Mouse (Mus musculus) kidney, postnatal 0 days (tissue): ENCODE measurements around the gene Vti1b. TPM values are rescaled to one million over a fixed set of nuclear protein-coding genes. Genes with fewer than 3 reads are reported as not detected.

ENCODE experiments used
- ATAC-seq: fragments of 200-750 bp; cut with Nextera tagmentation; replicated peaks from 2 replicates; pipeline ENCODE4 v1.8.0; 2017; ENCODE audit warnings: low read depth, moderate number of reproducible peaks, moderate TSS enrichment, moderate library complexity; ENCODE audit not compliant: low FRiP score
- DNase-seq: peaks from one replicate; pipeline ENCODE4 v3.0.0-alpha.2; 2016; ENCODE audit warnings: low spot score
- H3K27ac ChIP-seq: fragments of 300-500 bp; sonication (generic); 2 replicates; pipeline ENCODE4 v1.5.1; 2014; ENCODE audit warnings: mild to moderate bottlenecking
- H3K27me3 ChIP-seq: fragments of 300-500 bp; sonication (generic); 2 replicates; pipeline ENCODE4 v1.6.1; 2014; ENCODE audit warnings: low read length, mixed read lengths; ENCODE audit not compliant: insufficient read depth
- H3K36me3 ChIP-seq: fragments of 300-500 bp; sonication (generic); 2 replicates; pipeline ENCODE4 v1.6.1; 2014; ENCODE audit warnings: low read length, mixed read lengths; ENCODE audit not compliant: insufficient read depth
- H3K4me1 ChIP-seq: fragments of 300-500 bp; sonication (generic); replicated peaks from 2 replicates; pipeline ENCODE4 v1.6.1; 2014; ENCODE audit warnings: antibody characterized with exemption, low read length, mixed read lengths; ENCODE audit not compliant: insufficient read depth
- H3K4me2 ChIP-seq: fragments of 300-500 bp; sonication (generic); 2 replicates; pipeline ENCODE4 v1.6.1; 2014; ENCODE audit warnings: mild to moderate bottlenecking, low read length, moderate library complexity, mixed read lengths
- H3K4me3 ChIP-seq: fragments of 300-500 bp; sonication (generic); replicated peaks from 2 replicates; pipeline ENCODE4 v1.5.1; 2014; ENCODE audit warnings: low read depth, low read length
- H3K9ac ChIP-seq: fragments of 300-500 bp; sonication (generic); 2 replicates; pipeline ENCODE4 v1.6.1; 2014; ENCODE audit warnings: low read depth, low read length
- H3K9me3 ChIP-seq: fragments of 300-500 bp; sonication (generic); replicated peaks from 2 replicates; pipeline ENCODE4 v1.6.1; 2016; ENCODE audit warnings: low read length, inconsistent platforms, mixed read lengths
- CTCF ChIP-seq: IDR thresholded peaks from 2 replicates; pipeline ENCODE4 v1.5.1; 2016; ENCODE audit warnings: antibody characterized with exemption, low read depth, mild to moderate bottlenecking, moderate library complexity
- WGBS: fragments of 180-500 bp; shearing (Covaris S2); extraction: QIAGEN DNeasy Blood & Tissue Kit; methylation state at CpG from one replicate; pipeline ENCODE4 v1.1.7; 2014; 5-methylcytosine and 5-hydroxymethylcytosine counted together
- polyA plus RNA-seq: library from polyadenylated mRNA; unstranded; fragments of >200 nt; fragmentation: Nextera tagmentation; extraction: Ambion mirVana; gene quantifications from 2 replicates; pipeline ENCODE4 v1.2.1, GENCODE M21; 2015

Vti1b gene
- polyA plus RNA-seq, result 105 and 108 TPM in 2 replicates

DNA sequence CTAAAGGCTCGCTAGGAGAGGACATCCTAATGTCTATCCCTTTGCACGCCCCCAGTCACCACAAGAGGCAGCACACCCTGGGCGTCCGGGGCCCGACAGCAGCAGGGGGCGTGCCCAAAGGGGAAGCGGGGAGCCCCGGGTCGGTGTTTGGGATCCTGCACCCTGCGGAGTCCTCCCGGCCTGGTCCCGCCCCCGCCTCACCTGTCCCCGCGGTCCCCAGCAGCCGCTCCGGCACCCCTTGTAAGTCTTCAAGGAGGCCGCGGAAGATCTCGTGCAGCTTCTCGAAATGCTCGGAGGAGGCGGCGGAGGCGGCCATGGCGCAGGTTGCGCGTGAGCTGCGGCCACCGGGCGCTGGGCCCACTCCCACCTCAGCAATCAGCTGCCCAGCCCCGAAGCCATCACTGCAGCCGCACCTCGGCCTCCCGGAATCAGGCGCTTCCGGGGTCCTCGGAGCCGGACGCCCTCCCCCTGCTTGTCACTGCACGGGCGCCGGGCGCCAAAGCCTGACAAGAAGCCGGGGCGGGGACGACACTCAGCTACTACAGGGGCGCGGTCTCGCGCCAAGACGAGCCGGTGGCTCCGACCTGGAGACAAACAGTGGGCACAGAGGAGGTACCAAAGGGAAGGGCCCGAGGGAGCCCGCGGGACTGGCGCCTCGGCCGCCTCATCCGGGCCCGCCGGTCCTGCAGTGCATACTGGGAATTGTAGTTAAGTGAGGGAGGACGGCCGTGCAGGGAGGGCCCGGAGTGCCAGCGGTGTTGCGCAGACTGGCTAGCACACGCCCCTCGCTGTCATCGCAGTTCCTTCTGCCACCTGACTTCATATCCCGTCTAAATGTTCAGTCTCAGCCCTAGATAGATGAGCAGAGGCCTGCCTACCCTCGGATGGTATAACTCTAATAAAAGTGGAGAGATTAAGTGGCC, at the start of gene Vti1b:
Vti1b (minus strand) TSS at position 649 of the 923 bp plus-strand sequence.
- peaks cover 9% of the 10 kb centered on the region; the same call in 1 of the 2 replicates for H3K36me3 ChIP-seq
- WGBS, result under 1% methylated on average over 73 of the region's 73 CpGs
- H3K9me3 ChIP-seq, result no peaks in the 10 kb centered on the region
- peak within 1 kb of the TSS; percentile 88 for H3K4me3 ChIP-seq
- H3K4me2 ChIP-seq, result peak within 1 kb of the TSS; percentile 64
- no peaks in the 10 kb centered on the region for H3K27me3 ChIP-seq
- peak within 1 kb of the TSS; percentile 94 for H3K27ac ChIP-seq
- peaks cover 6% of the 10 kb centered on the region; the same call in 1 of the 2 replicates for H3K4me1 ChIP-seq
- DNase-seq, result peak; percentile 96
- peak within 1 kb of the TSS; percentile 73 for H3K9ac ChIP-seq
- ATAC-seq, result peak; percentile 96
- TF ChIP-seq CTCF, result peak; percentile 73

DNA sequence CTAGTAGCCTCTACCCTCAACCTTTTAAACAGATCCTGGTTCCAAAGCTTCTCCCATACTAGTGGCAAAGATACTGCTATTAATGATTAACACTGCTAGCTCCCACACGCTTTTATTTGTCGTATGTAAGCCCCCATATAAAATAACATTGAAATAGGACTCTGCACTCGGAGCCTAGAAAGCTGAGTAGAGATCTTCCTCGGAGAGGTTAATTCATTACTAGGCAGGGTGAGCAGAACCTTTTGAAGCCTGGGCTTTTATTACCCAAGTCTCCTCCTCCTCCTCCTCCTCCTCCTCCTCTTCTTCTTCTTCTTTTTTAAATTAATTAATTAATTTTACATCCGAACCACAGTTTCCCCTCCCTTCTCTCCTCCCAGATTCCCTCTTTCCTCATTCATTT, 45.0 kb upstream of the Vti1b start:
- Histone ChIP-seq H3K36me3 (no peaks in the 10 kb centered on the region), H3K9me3 (no peaks in the 10 kb centered on the region), H3K27me3 (no peaks in the 10 kb centered on the region), H3K4me2 (no peak overlapping the region), H3K4me1 (no peaks in the 10 kb centered on the region), H3K9ac (no peak overlapping the region), H3K4me3 (no peak overlapping the region), H3K27ac (no peak overlapping the region)
- TF ChIP-seq CTCF, result no peak
- 14% methylated on average over 5 of the region's 5 CpGs for WGBS
- 0 out of 2 replicates have a peak, but pooled peaks have one; percentile 21 for ATAC-seq
- peak; percentile 41 for DNase-seq

DNA sequence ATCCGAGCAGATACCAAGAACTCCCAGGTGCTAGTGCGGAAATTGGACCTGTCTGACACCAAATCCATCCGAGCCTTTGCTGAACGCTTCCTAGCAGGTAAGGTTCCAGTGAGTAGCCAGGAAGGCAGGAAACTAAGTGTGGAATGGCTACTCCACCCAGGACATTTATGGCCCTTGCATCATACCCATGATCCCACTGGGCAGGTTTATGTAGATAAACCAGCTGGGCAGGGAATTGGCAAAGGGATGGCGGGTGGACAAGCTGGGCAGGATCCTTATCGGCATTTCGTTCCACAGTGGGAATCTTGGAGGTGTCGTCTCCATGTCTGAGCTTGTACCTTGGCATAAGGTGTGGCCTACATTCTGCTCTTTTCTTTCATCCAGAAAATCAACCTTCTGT, 39.0 kb upstream of the Vti1b start:
- no peak for TF ChIP-seq CTCF
- H3K27me3 ChIP-seq, result no peaks in the 10 kb centered on the region
- H3K9me3 ChIP-seq, result no peaks in the 10 kb centered on the region
- no peak for DNase-seq
- no peaks in the 10 kb centered on the region for H3K36me3 ChIP-seq
- 76% methylated on average over 8 of the region's 8 CpGs for WGBS
- ATAC-seq, result no peak
- H3K4me3 ChIP-seq, result no peak overlapping the region
- H3K27ac ChIP-seq, result no peak overlapping the region
- no peak overlapping the region for H3K4me2 ChIP-seq
- no peak overlapping the region for H3K9ac ChIP-seq
- H3K4me1 ChIP-seq, result no peaks in the 10 kb centered on the region

DNA sequence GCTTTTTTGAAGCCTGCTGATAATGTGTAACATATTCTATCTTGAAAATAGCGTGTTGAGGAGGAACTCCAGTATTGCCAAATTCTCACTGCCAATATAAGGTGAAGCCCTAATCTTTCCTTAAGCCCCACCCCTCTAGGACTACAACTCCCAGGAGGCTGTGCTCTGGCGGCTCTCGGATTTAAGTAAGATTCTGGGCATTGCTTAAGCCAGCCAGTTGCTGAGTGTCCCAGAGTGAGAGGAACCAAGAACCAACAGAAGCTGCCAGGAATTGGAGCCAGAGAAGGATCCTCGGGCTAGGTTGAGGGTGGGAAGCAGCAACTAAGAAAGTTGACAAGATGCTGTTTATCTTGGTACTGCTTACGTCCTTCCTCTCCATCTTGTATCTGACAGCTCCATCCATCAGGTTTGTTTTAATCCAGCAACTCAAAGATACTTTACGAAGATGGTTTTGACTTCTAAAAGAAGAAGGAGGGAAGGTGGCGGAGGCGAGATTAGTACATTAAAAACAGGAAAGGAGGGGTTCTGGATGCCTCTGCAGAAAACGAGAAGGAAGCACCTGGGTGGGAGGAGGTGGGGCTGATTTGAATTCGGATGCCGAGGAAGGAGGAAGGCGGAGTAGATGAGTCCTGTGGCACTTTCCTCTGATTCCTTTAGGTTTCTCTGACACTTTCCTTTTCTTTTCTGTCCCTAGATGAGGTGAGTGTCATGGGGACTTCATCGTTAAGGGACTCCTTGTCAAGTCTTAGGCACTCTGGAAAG, 36.4 kb upstream of the Vti1b start, which contains the start of gene Rdh12:
Rdh12 (plus strand) TSS at position 212 of the 762 bp plus-strand sequence.
- Histone ChIP-seq H3K9me3 (no peaks in the 10 kb centered on the region), H3K4me2 (peak within 1 kb of the TSS; percentile 57), H3K27me3 (no peaks in the 10 kb centered on the region), H3K4me3 (peak within 1 kb of the TSS; percentile 34), H3K36me3 (no peaks in the 10 kb centered on the region), H3K4me1 (no peaks in the 10 kb centered on the region), H3K9ac (peak within 1 kb of the TSS; percentile 46; the same call in 1 of the 2 replicates), H3K27ac (no peak within 1 kb of the TSS)
- ATAC-seq (0 out of 2 replicates have a peak, but pooled peaks have one; percentile 59), DNase-seq (peak; percentile 65)
- WGBS, result 2% methylated on average over 13 of the region's 13 CpGs
- no peak for TF ChIP-seq CTCF

DNA sequence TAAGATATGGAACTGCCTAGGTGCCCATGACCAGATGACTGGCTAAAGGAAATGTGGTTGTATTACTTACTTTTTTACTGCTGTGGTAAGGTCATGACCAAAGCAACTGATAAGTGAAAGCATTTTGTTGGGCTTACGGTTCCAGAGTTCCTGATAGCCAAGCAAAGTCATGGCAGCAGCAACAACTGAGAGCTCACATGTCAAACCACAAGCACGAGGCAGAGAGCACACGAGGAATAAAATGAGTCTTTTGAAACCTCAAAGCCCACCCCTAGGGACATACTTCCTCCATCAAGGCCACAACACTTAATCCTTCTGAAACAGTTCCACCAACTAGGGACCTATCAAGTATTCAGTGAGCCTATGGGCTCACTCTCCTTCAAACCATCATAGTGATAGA, 29.4 kb upstream of the Vti1b start:
- H3K9me3 ChIP-seq, result no peaks in the 10 kb centered on the region
- ATAC-seq (no peak), DNase-seq (no peak)
- no peaks in the 10 kb centered on the region for H3K36me3 ChIP-seq
- 77% methylated on average over 3 of the region's 3 CpGs for WGBS
- no peak overlapping the region for H3K4me2 ChIP-seq
- H3K4me1 ChIP-seq, result no peaks in the 10 kb centered on the region
- H3K27ac ChIP-seq, result no peak overlapping the region
- H3K27me3 ChIP-seq, result no peaks in the 10 kb centered on the region
- H3K9ac ChIP-seq, result no peak overlapping the region
- TF ChIP-seq CTCF, result no peak
- H3K4me3 ChIP-seq, result no peak overlapping the region

DNA sequence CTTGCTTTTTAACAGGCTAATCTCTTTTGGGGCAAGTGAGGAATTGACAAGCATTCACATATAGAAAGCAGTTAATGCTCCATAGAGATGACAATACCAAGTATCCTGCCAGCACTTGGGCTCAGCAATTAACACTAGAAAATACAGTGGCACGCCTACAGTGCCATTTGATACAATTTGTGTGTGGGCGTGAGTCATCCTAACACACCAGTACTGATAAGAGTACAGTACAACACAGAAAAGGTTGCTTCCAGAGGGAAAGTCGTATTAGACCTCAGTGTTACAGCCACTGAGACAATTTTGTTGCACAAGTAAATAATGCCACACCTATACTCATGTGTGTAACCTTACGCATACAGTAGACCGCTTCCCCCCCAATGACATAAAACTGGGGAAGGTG, 24.6 kb upstream of the Vti1b start:
- Histone ChIP-seq H3K4me3 (no peak overlapping the region), H3K27me3 (no peaks in the 10 kb centered on the region), H3K9me3 (no peaks in the 10 kb centered on the region), H3K4me1 (no peaks in the 10 kb centered on the region), H3K27ac (no peak overlapping the region), H3K36me3 (no peaks in the 10 kb centered on the region), H3K4me2 (no peak overlapping the region), H3K9ac (no peak overlapping the region)
- DNase-seq, result no peak
- no peak for ATAC-seq
- WGBS, result 76% methylated on average over 5 of the region's 5 CpGs
- no peak for TF ChIP-seq CTCF
